Mouse (Mus musculus) large intestine, adult 2 months (tissue): Measurements from ENCODE around the gene Vcam1. TPM values are rescaled to one million over a fixed set of nuclear protein-coding genes. Genes with fewer than 3 reads are reported as not detected.

Experiments
- DNase-seq: peaks from one replicate; pipeline ENCODE4 v3.0.0-alpha.2; 2012; ENCODE audit warnings: low read depth, low spot score
- WGBS: fragments of 180-500 bp; shearing (Covaris S2); methylation state at CpG from one replicate; pipeline ENCODE4 v1.1.7; 2018; 5-methylcytosine and 5-hydroxymethylcytosine counted together
- polyA plus RNA-seq: library from polyadenylated mRNA; depleted of rRNA; stranded (reverse); fragments of >200 nt; gene quantifications from 2 replicates; pipeline ENCODE4 v1.2.3, GENCODE M21; 2012; rRNA removed

The Vcam1 gene
- polyA plus RNA-seq = 2.1 and 3.7 TPM in 2 replicates

- DNase-seq = no peak
- WGBS = 14% methylated on average over 9 of the region's 9 CpGs
Observed at GRCm38 (mm10) chr3:116129259-116129738, at the start of gene Vcam1. TSS of gene Vcam1 (minus strand) at chr3:116129688.

- WGBS = 93% methylated on average over 6 of the region's 6 CpGs
- DNase-seq = no peak
Observed at GRCm38 (mm10) chr3:116175106-116175505, 45.6 kb upstream of the Vcam1 start.

DNA sequence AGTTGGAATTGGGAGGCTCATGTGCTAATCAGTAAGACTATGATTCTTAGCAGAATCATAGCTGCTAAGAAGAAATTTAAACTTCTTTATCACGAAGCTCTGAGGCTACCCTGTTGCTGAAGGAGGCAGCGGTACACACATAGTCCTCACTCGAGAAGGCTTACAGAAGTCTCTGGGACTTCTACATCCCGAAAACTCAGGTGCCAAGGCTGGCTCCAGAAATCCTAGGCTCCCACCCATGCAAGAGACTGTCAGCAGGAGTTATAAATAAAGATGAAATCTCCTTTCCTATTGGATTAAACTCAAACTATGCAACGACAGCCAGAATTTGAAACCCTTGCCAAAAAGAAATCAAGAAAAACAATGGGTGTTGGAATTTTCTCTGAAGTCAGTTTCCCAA is 42.0 kb upstream of the Vcam1 start:
- 83% methylated on average over 5 of the region's 5 CpGs for WGBS
- no peak for DNase-seq

DNA sequence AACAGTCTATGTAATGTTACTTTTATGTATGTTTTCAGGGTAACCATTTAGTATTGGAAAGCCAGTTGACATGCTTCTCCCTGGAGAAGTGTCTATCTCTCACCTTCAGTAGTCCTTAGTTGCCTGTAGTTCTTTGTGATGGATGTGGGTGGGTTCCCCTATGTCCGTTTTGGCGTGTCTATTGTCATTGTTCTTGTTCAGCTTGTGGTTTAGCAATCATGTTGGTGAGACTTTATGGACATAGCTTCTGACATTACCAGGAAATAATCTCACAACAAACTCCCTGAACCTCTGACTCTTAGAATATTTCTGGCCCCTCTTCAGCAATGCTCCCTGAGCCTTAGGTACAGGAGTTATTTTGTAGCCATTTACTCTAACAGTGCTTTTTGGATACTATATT is 38.6 kb upstream of the Vcam1 start:
- 61% methylated on average over 2 of the region's 2 CpGs for WGBS
- DNase-seq = no peak

- no peak for DNase-seq
- 71% methylated on average over 8 of the region's 8 CpGs for WGBS
Observed at GRCm38 (mm10) chr3:116166296-116166695, 36.8 kb upstream of the Vcam1 start.

DNA sequence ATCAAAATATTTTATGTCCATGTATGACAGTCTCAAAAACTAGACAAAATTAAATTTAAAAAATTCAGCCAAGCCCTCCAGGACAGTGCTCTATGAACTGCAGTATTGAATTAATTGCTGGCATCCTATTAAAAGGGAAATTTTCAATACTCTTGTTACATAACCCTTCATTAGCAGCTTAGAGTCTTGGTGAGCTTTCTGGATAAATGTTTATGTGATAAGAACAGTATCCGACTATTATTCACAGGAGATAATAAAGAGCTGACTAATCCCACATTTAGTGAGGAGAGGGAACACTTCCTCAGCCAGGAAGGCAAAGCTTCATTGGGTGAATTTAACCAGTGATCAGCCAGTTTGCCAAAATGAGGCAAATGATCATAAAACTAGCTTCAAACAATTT is 35.5 kb upstream of the Vcam1 start:
- 57% methylated on average over 1 of the region's 1 CpGs for WGBS
- DNase-seq = no peak

DNA sequence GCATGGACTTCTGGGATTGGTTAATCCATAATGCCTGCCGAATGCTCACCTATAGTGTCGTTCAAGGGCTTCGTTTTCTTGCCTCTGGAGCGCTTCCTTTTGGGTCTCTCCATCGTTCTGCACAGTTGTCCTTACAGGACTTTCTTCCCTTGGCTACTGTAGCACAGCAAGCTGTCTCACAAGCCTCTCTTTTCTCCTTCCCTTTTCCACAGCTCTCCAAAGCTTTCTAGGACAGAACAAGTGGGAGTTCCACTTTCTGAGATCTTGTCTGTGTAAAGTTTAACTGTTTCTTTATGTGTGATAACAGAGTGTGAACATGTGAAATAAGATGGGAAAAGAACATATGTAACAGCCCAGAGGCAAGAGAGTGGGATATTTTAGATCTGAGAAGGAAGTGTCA is 34.0 kb upstream of the Vcam1 start:
- WGBS = 85% methylated on average over 5 of the region's 5 CpGs
- DNase-seq = no peak

DNA sequence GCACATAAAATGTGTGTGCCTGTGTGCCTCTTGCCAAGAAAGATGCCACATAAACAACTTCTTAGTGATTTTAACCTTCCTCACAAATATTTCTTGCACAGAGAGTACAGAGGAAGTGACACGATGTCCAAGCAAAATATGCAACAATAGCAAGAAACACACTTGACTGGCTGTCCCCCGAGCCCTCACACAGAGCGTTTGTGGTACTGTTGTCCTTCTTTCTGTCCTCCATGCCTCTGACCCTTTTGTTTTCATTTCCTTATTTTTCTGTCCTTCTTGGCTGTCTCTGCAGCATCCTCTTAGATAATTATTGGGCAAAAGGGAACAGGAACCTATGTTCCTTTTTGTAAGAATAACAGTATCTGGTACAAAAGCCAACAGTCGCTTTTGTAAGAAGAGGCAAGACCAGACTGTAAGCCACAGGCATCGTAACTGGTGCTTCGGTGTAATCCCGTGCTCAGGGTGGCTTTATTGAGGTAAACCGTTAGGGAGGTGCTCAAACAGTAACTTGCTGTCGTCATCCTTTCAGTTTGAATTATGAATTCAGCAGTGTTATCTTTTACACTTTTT is 32.7 kb upstream of the Vcam1 start:
- 67% methylated on average over 9 of the region's 9 CpGs for whole genome bisulfite sequencing
- no peak for DNase-seq

- 91% methylated on average over 5 of the region's 5 CpGs for WGBS
- no peak for DNase-seq
Observed at GRCm38 (mm10) chr3:116159376-116159775, 29.9 kb upstream of the Vcam1 start.

GRCm38 (mm10) chr3:116157447-116157990 is 28.0 kb upstream of the Vcam1 start:
- no peak for DNase-seq
- WGBS = 63% methylated on average over 13 of the region's 13 CpGs

GRCm38 (mm10) chr3:116150056-116150632 is 20.7 kb upstream of the Vcam1 start:
- DNase-seq = no peak
- WGBS = 83% methylated on average over 13 of the region's 13 CpGs

- WGBS = 59% methylated on average over 4 of the region's 4 CpGs
- no peak for DNase-seq
Observed at GRCm38 (mm10) chr3:116149096-116149495, 19.6 kb upstream of the Vcam1 start.

- WGBS = 69% methylated on average over 9 of the region's 9 CpGs
- DNase-seq = no peak
Observed at GRCm38 (mm10) chr3:116148676-116149075, 19.2 kb upstream of the Vcam1 start.

DNA sequence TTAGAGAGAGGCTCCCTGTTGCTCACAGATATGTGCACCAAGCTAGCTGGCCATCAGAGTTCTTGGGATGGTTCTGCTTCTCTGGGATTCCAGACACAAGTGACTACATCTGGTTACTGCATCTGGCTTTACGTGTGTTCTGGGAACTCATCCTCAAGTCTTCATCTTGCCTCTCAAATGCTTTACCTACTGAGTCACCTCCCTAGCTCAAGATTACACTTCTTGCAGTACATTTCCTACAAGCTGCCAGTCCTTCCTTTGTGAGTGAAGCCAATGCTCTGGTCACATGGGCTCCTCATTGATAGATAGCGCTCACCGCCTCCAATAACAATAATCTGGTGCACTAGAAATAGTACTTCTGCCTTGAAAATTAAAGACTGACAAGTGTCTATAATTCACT is 11.7 kb upstream of the Vcam1 start:
- WGBS = 92% methylated on average over 3 of the region's 3 CpGs
- no peak for DNase-seq

- DNase-seq = no peak
- 81% methylated on average over 5 of the region's 5 CpGs for WGBS
Observed at GRCm38 (mm10) chr3:116139000-116139399, 9.5 kb upstream of the Vcam1 start.

GRCm38 (mm10) chr3:116138081-116138480 is 8.6 kb upstream of the Vcam1 start:
- DNase-seq = no peak
- WGBS = 76% methylated on average over 5 of the region's 5 CpGs

- DNase-seq = no peak
- 19% methylated on average over 5 of the region's 5 CpGs for WGBS
Observed at GRCm38 (mm10) chr3:116133363-116133762, 3.9 kb upstream of the Vcam1 start.

DNA sequence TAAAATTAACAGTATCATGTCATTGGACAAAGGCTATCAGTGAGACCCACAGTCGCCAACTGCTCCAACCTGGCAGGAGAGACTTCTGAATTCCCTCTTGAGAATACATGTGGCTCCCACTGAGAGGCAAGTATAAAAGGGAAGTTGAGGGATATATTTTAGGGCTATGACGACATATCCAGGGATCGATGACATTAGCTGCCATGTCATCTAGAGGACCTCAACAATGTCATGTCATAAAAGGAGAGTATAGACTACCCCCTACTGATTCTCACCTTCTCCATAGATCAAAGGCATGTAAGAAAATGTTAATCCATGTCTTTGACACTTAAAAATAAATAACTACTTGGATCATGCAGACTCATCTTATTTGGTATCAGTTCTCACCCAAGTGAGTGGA is 1.2 kb upstream of the Vcam1 start:
- no peak for DNase-seq
- WGBS = 91% methylated on average over 3 of the region's 3 CpGs

- DNase-seq = no peak
- WGBS = 41% methylated on average over 4 of the region's 4 CpGs
Observed at GRCm38 (mm10) chr3:116129841-116130595, 530 bp upstream of the Vcam1 start.

GRCm38 (mm10) chr3:116128311-116129204 is 930 bp downstream of the Vcam1 start:
- 71% methylated on average over 18 of the region's 18 CpGs for WGBS
- no peak for DNase-seq
